Mouse (Mus musculus) G1E (cell line): Measurements from ENCODE around the gene Cic. TPM values are rescaled to one million over a fixed set of nuclear protein-coding genes. Genes with fewer than 3 reads are reported as not detected.

Source experiments
- ATAC-seq: 2 replicates; pipeline ENCODE4 v1.8.0; 2016; ENCODE audit warnings: mild to moderate bottlenecking; ENCODE audit not compliant: insufficient number of reproducible peaks, poor library complexity, low FRiP score, severe bottlenecking; ENCODE audit errors: extremely low read depth
- DNase-seq: peaks from one replicate; pipeline ENCODE4 v3.0.0; 2012; ENCODE audit warnings: low spot score
- H3K27me3 ChIP-seq: 2 replicates; pipeline ENCODE4 v1.6.1; 2012; ENCODE audit warnings: mild to moderate bottlenecking, low read length, inconsistent platforms; ENCODE audit not compliant: insufficient read depth
- H3K36me3 ChIP-seq: replicated peaks from 2 replicates; pipeline ENCODE3; 2012; ENCODE audit warnings: mild to moderate bottlenecking, inconsistent platforms
- H3K4me1 ChIP-seq: 2 replicates; pipeline ENCODE4 v1.6.1; 2012; ENCODE audit warnings: low read depth, low read length, inconsistent platforms, mixed read lengths; ENCODE audit not compliant: insufficient read depth
- H3K4me3 ChIP-seq: 2 replicates; pipeline ENCODE4 v1.5.1; 2012; ENCODE audit warnings: low read depth, mild to moderate bottlenecking, inconsistent platforms, low read length, moderate library complexity, mixed read lengths
- H3K9me3 ChIP-seq: replicated peaks from 2 replicates; pipeline ENCODE4 v1.6.1; 2012; ENCODE audit warnings: inconsistent platforms
- CTCF ChIP-seq: IDR thresholded peaks from 2 replicates; pipeline ENCODE4 v1.5.1; 2012; ENCODE audit warnings: low read depth, low read length, inconsistent platforms, mixed read lengths
- GATA1 ChIP-seq: IDR thresholded peaks from 2 replicates; pipeline ENCODE4 v1.6.1; 2012; ENCODE audit warnings: borderline replicate concordance, low read length, inconsistent platforms, mixed read lengths
- GATA2 ChIP-seq: IDR thresholded peaks from 2 replicates; pipeline ENCODE4 v1.6.1; 2012; ENCODE audit warnings: low read depth, low read length, inconsistent platforms, borderline replicate concordance
- POLR2AphosphoS5 ChIP-seq: IDR thresholded peaks from 2 replicates; pipeline ENCODE4 v1.6.1; 2012; ENCODE audit warnings: low read depth, low read length, inconsistent platforms; ENCODE audit not compliant: insufficient replicate concordance
- TAL1 ChIP-seq: conservative IDR thresholded peaks from 2 replicates; pipeline ENCODE4 v1.6.1; 2012; ENCODE audit warnings: low read depth, low read length, inconsistent platforms, mixed read lengths
- polyA plus RNA-seq: library from polyadenylated mRNA; stranded (reverse); fragments of >175 nt; gene quantifications from 2 replicates; pipeline ENCODE4 v1.2.3, GENCODE M21; 2012
- total RNA-seq, 2 experiments: library from RNA; stranded (forward) in 1 of 2; stranded (reverse) in 1 of 2; fragments of 200-1000 nt in 1 of 2; fragments of >200 nt in 1 of 2; fragmentation: Nextera tagmentation in 1 of 2; gene quantifications; 2 replicates each; pipeline ENCODE4 v1.2.3; 2014 to 2017

Cic gene
- total and polyA plus RNA-seq, 3 experiments: 32.2 to 382 (median 160) TPM

DNA sequence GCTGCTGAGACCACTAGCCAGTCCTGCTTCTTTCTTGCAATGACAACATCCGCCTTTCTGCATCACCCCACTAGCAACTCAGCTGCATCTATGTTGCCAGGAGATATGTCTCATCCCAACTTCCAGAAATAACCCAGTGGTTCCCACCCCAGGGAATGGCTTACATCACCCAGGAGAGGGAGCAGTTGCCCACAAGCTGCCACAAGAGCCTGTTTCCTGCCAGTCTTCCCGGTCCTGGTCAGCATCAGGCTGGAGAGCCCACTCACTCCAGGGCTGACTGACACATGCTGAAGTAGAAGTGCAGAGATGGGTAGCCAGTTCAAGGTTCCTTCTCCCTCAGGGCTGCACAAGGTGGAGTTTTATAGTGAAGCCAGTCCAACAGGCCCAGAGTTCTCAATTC is 26.4 kb upstream of the Cic start:
- Histone ChIP-seq H3K4me3 (no peak overlapping the region), H3K4me1 (peaks cover 49% of the 10 kb centered on the region), H3K27me3 (no peaks in the 10 kb centered on the region), H3K36me3 (peaks cover 48% of the 10 kb centered on the region), H3K9me3 (no peaks in the 10 kb centered on the region)
- TF ChIP-seq GATA1 (no peak), TAL1 (no peak), POLR2AphosphoS5 (no peak), CTCF (no peak), GATA2 (no peak)
- no peak for DNase-seq
- ATAC-seq: no peak

DNA sequence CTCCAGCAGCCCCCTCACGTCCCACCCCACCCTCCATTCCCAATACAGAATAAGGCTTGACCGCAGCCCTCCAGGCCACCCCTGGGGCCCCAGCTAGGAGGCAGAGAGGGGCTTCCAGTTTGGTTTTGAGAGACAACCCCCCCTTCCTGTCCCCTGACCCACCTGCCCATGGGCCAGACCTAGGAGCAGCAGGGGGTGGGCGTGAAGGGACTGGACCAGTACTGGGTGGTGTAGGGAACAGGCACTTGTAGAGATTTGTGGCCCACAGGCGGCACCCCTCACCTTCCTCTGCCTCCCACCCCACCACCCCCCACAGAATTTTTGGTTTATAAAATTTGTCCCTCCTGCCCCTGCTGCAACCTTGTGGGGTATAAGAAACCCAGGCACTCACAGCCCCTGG is 24.1 kb upstream of the Cic start:
- Histone ChIP-seq H3K4me3 (no peak overlapping the region), H3K27me3 (no peaks in the 10 kb centered on the region), H3K4me1 (peaks cover 68% of the 10 kb centered on the region), H3K36me3 (peaks cover 65% of the 10 kb centered on the region), H3K9me3 (no peaks in the 10 kb centered on the region)
- DNase-seq (no peak), ATAC-seq (no peak)
- TF ChIP-seq GATA1 (no peak), GATA2 (no peak), POLR2AphosphoS5 (no peak), TAL1 (no peak), CTCF (no peak)

DNA sequence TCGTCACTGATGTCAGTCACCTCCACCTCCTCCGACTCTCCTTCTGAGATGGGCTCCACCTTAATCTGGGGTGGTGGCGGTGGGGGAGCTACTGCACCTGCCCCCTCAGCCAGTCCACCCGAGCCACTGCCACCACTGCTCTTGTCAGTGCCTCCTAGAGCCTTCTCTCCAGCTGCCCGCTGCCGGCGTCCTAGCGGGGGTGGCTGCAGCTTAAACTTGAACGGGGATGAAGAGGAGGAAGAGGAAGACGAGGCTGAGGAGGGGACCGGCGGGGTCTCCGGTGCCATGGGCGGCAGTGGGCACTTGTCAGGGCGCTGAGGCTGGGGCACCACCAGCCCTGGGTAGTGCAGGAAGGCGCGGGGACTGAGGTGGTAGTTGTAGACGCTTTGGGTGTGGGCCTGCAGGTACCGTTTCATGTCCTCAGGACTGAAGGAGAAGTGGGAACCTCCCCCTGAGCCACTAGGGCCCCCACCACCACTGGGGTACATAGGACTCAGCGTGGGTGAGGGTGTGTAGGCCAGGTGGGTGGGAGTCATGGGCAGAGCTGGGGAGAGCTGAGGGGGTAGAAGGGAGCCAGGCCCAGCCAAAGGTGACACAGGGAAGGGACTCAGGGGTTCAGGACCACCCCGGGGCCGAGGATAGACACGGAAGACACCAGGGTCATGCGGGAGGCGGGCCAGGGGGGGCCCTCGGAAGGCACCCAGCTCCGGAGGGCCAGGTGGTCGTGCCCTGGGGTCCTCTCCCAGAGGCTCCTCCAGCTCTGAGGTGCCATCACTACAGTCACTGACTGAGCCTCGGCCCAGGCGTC is 22.7 kb upstream of the Cic start:
- Histone ChIP-seq H3K4me3 (no peak overlapping the region; the same call in 1 of the 2 replicates), H3K36me3 (peaks cover 66% of the 10 kb centered on the region), H3K9me3 (no peaks in the 10 kb centered on the region), H3K27me3 (no peaks in the 10 kb centered on the region), H3K4me1 (peaks cover 62% of the 10 kb centered on the region)
- DNase-seq (no peak), ATAC-seq (no peak)
- no peak for TF ChIP-seq GATA1
- no peak for TF ChIP-seq GATA2
- no peak for TF ChIP-seq TAL1
- TF ChIP-seq POLR2AphosphoS5: no peak
- TF ChIP-seq CTCF: no peak

DNA sequence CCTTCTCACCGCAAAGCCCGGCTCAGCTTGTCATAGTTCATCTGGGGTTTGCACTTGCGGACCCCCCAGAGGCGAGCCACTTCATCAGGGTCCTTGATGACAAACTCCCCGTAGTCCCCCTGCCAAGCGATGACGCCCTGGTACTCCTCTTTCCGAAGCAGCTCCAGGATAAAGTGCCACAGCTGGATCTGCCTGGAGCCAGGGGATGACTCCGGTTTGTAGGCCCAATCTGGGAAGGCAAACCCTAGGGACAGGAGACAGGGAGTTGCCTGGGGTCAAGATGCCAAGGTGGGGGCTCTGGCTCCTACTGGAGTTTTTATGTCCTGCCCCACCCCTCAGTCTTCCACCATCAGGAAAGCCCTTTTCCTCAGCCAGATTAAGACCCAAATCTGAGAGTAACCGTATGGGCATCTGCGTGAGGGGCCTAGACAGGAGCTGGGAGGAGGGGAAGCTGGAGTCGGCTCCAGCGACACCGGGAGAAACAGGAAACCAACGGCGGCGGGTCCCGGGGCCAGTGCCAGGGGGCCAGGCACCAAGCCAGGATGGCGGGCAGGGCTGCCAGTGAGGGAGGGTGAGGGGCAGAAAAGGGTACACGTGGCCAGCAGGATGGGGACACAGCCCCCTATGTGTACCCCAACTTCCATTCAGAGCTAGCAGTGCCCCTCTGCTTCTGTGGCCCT is 21.3 kb upstream of the Cic start:
- no peaks in the 10 kb centered on the region for H3K9me3 ChIP-seq
- H3K27me3 ChIP-seq: no peaks in the 10 kb centered on the region
- peaks cover 58% of the 10 kb centered on the region for H3K36me3 ChIP-seq
- H3K4me1 ChIP-seq: peaks cover 62% of the 10 kb centered on the region
- no peak overlapping the region; the same call in 1 of the 2 replicates for H3K4me3 ChIP-seq
- DNase-seq (no peak), ATAC-seq (no peak)
- TF ChIP-seq GATA1 (no peak), POLR2AphosphoS5 (no peak), TAL1 (no peak), CTCF (no peak)

DNA sequence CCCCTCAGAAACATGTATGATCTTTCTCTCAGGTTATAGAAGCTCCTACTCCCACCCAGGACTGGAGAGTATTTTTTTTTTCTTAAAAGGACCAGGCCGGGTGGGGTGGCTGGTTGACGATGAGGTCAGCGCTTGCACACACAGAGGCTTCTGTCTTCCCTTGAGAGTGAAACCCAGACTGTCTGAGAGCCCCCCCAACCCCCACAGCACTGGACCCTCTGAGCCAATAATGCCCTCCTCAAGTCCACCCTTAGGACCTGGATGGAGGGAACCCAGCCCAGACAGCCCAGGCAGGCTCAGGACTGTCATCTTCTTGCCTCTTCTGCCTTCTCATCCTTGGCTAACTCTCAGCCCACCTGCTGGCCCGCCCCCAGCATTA is 20.8 kb upstream of the Cic start:
- H3K9me3 ChIP-seq: no peaks in the 10 kb centered on the region
- TF ChIP-seq GATA2 (no peak), TAL1 (no peak), CTCF (no peak), GATA1 (no peak), POLR2AphosphoS5 (no peak)
- peaks cover 56% of the 10 kb centered on the region for H3K36me3 ChIP-seq
- peaks cover 65% of the 10 kb centered on the region for H3K4me1 ChIP-seq
- H3K27me3 ChIP-seq: no peaks in the 10 kb centered on the region
- H3K4me3 ChIP-seq: peak overlapping the region; percentile 2; the same call in 1 of the 2 replicates
- no peak for DNase-seq
- ATAC-seq: no peak

DNA sequence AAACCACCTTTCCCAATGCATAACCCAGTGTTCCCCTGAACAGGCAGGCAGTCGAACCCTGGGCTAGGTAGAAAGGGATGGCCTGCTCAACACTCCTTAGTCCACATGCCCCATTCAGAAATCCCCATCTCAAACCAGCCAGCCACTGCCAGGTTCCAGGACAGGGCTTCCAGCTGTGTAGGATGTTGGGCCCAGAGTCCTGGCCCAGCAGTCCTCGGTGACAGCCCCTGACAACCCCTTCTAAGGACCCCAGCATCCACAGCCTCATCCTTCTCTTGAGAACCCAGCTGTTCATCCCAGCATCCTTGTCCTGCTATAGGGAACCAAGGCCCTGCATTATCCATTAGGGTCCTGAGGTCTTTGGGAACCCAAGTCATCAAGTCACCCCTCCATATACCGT is 20.0 kb upstream of the Cic start:
- H3K36me3 ChIP-seq: peaks cover 53% of the 10 kb centered on the region
- DNase-seq: no peak
- no peaks in the 10 kb centered on the region for H3K9me3 ChIP-seq
- ATAC-seq: no peak
- no peaks in the 10 kb centered on the region for H3K27me3 ChIP-seq
- peak overlapping the region; percentile 94; the same call in 1 of the 2 replicates for H3K4me3 ChIP-seq
- TF ChIP-seq GATA2: no peak
- no peak for TF ChIP-seq GATA1
- no peak for TF ChIP-seq POLR2AphosphoS5
- TF ChIP-seq TAL1: no peak
- no peak for TF ChIP-seq CTCF
- H3K4me1 ChIP-seq: peaks cover 65% of the 10 kb centered on the region
